Mouse (Mus musculus): ENCODE data around the gene Hddc2.
"Not testable (repeated sequence)": the region's sequence is repeated elsewhere in the genome, so short reads cannot be mapped to it uniquely, and the experiment has no call there.

Gene Hddc2

GRCm38 (mm10) chr10:31331225-31331775 lies 18.1 kb downstream of the Hddc2 start:
- ChIA-PET POLR2A (interaction anchor here in 2 of 4 experiments (1.9 to 2.6 kb wide), 2 partner anchors 18 kb away, joined by 8 to 9 read pairs; partner anchors contain the start of gene Hddc2 (in 2 of the 2)), CTCF (no interaction called here)

GRCm38 (mm10) chr10:31336432-31336831 lies 23.2 kb downstream of the Hddc2 start:
- CTCF ChIA-PET: no interaction called here
- POLR2A ChIA-PET: interaction anchor here in 3 of 4 experiments (1.0 to 2.4 kb wide), 3 partner anchors 23 kb away, joined by 3 to 6 read pairs (median 4); partner anchors contain the start of gene Hddc2 (in 3 of the 3)

- CTCF ChIA-PET: no interaction called here
- POLR2A ChIA-PET: no interaction called here
Measured at GRCm38 (mm10) chr10:31346401-31346800, 33.2 kb downstream of the Hddc2 start.

- ChIA-PET CTCF (no interaction called here), POLR2A (no interaction called here)
Measured at GRCm38 (mm10) chr10:31351056-31351455, 37.9 kb downstream of the Hddc2 start.

- ChIA-PET POLR2A (interaction anchor here in 1 of 4 experiments (1.0 kb wide), 1 partner anchor 38 kb away, joined by 4 read pairs; no protein-coding TSS in a partner anchor), CTCF (no interaction called here)
Measured at GRCm38 (mm10) chr10:31352845-31353427, 39.8 kb downstream of the Hddc2 start.

GRCm38 (mm10) chr10:31354141-31354540 lies 41.0 kb downstream of the Hddc2 start:
- ChIA-PET CTCF (no interaction called here), POLR2A (interaction anchor here in 1 of 4 experiments (0.6 kb wide), 1 partner anchor 179 kb away, joined by 3 read pairs; no protein-coding TSS in a partner anchor)

- CTCF ChIA-PET: no interaction called here
- POLR2A ChIA-PET: interaction anchor here in 1 of 4 experiments (0.6 kb wide), 1 partner anchor 178 kb away, joined by 3 read pairs; no protein-coding TSS in a partner anchor
Measured at GRCm38 (mm10) chr10:31354886-31355461, 41.8 kb downstream of the Hddc2 start.

GRCm38 (mm10) chr10:31359749-31360148 lies 46.6 kb downstream of the Hddc2 start:
- ChIA-PET CTCF (no interaction called here), POLR2A (interaction anchor here in 1 of 4 experiments (0.7 kb wide), 1 partner anchor 858 kb away, joined by 7 read pairs; no protein-coding TSS in a partner anchor)

- POLR2A ChIA-PET, CTCF ChIA-PET: not testable (repeated sequence)
Measured at GRCm38 (mm10) chr10:31370200-31370599, 57.0 kb downstream of the Hddc2 start.

Data from embryonic stem cell, embryonic (primary cell).